Mouse (Mus musculus) adrenal gland, adult 2 months (tissue): ENCODE data around the gene Rag1. TPM values are rescaled to one million over a fixed set of nuclear protein-coding genes. Genes with fewer than 3 reads are reported as not detected.
A peak's percentile ranks its signal among the peaks of the same experiment; 100 is the strongest.

Experiments
- DNase-seq: peaks from one replicate; pipeline ENCODE4 v3.0.0; 2021
- polyA plus RNA-seq: library from polyadenylated mRNA; depleted of rRNA; stranded (reverse); fragments of >200 nt; gene quantifications from 2 replicates; pipeline ENCODE4 v1.2.3, GENCODE M21; 2012
- total RNA-seq, 2 experiments: library from RNA; stranded (reverse); gene quantifications; 2 replicates each; pipeline ENCODE4 v1.2.3; 2021

Gene Rag1
- total and polyA plus RNA-seq, 3 experiments = 0.06 TPM; not detected in 2

DNA sequence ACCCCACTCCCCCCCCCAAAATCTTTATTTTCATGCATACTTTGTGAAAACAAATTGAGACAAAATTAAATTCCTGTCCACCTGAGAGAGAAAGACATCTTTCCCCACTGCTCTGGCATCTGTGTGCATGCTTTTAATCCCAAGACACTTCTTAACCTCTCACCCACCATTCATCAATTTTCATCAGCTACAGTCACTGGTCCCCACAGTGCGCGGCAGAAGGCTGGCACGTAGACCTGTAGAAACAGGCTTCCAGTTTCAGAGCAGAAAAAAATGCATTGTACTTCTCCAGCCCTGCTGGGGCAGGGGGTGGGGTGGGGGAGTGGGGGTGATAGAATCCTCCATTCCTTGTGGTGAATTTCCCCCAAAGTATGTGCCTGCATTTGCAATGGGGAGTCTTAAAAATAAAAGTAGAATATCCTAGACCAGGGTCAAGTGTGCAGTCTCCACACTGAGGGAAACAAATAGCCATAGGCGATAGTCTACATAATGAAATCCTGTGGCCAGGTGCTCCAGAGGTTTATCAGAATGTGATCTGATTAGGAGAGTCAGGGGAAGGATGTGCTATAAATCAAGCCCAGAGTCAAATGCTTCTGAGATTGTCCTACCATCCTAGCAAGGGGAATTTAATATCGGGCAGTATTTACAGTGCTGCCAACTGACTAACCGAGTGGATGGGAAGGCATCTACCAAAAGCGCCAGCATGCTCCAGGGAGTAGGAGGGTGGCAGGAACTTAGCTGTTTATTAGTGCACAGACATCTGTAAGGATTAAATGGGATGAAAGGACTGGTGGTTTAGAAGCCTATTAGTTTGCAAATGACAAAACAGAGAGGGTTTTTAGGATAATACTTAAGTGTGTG lies 10.1 kb downstream of the Rag1 start:
- DNase-seq = no peak

DNA sequence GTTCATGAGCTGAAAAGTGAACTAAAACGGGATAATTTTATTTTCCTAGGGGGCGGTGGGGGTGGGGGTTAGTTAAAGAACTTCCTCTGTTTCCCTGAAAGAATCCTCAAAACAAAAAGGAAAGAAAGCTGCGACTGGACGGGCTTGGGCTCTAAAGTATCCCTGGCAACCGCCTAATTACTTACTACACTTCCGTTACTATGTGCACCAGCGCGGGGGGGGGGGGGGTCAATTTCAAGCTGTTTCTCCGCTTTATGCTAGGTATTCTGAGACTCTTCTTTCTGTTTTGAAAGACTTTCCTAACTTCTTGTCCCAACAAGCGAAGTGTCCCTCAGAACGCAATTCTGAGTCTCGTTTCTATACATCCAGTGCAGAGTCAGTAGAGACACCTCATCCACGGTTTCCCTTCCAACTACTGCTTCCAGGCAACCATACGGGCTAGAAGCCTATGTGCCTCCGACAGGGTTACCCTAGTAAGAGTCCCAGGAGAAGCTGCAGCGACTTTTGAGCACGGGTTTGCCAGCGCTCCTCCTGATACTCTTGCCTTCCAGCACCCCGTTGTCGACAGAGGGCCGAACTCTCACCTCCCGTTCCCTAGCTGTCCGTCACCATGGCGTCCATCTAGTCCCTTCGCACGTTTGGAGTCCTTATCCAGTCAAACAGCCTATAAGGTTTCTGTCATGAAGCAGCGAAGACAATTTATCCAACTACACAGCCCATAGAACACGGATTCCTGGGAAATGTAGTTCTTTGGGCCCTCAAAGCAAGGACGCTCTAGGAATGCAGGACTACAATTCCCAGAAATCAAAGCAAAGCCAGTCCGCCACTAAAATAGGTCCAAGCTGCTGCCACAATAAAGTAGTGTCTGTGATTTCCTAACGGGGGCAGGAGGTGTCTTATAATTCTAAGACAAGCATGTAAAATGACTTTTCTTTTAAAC lies 20.7 kb downstream of the Rag1 start:
- DNase-seq = peak; percentile 92

DNA sequence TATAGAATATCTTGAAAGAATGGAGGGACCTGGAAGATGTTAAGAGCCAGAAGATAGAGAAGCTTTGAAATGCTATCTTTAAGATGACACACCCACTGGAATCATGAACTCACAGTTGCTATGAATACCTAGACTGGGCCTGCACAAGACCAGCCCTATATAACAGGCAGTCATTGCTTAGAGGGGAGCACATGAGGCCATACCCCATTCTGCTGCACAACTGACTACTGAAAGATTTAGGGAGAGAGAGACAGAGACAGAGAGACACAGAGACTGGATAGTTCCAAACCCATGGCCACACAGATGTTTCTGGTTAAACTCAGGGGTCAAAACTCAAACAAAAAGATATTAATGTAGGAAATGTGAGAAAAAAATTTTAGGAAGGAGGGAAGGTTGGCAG lies 22.1 kb downstream of the Rag1 start:
- no peak for DNase-seq

DNA sequence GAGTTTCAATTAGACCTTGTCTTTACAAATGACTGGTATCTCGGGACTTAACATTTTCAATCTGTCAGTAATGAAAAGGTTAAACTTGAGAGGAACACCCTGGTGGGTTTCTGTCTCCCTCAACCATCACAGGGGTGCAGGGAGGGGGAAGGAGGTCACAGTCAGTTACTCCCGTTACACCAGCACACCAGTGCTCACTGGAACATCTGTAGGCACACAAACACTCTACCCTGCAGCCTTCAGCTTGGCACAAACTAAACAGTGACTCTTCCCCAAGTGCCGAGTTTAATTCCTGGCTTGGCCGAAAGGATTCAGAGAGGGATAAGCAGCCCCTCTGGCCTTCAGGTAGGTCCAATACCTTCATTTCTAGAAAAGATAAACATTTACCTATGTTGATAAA lies 24.8 kb downstream of the Rag1 start, which contains the start of gene Rag2:
TSS of gene Rag2 (plus strand) at position 193 of the 400 bp plus-strand sequence.
- no peak for DNase-seq

DNA sequence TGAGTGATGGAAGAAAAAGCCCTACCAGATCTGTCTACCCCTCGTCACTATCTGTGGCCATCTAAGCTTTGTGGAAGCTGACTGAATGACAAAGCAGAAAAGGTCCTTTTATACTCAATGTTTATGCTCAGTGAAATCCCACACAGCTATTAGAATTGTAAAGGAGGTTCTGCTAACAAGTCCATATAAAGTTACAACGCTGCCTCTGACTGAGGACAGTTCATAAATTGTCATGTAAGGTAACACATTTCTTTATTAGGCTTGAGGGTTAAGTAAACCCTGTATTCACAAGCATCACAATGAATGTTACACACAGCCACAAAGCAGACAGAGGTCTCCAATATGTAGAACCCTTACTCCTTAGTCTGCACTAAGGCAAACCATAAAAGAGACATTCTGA lies 25.3 kb downstream of the Rag1 start:
- DNase-seq = no peak

DNA sequence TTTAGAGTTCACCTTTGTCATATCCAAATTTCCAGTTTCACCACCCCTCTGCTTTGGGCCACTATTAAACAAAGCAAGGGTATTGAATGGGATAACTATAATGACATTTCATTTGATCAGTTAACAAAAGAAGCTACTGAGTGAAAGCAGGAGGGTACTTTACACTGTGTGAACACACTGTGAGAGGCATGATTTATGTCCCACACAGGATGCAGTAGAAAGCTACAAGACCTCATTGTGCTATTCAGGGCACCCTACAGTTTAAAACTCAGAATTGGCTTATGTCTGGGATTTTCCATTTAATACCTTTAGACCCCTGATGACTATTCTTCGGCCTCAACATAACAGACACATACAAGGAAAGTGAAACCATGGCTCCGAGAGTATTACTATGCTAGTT lies 26.3 kb downstream of the Rag1 start:
- DNase-seq = no peak

DNA sequence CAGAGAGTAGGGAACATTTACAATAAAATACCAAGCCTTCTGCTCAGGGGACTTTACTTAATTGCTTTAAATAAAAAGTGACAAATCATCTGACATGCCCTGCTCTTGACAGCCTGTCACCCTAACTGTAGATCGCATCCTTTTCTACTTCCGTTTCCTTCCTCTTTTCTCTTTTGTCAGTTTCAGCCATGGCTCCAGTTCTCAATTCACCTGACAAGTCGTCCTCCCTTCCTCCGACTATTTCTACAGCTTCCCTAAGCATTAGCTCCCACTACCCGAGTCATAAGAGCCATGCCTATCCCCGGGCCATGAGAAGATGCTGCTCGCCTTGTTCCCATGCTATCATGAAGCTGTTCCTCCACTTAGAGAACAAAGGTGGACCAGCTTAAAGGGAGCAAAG lies 27.7 kb downstream of the Rag1 start:
- no peak for DNase-seq

DNA sequence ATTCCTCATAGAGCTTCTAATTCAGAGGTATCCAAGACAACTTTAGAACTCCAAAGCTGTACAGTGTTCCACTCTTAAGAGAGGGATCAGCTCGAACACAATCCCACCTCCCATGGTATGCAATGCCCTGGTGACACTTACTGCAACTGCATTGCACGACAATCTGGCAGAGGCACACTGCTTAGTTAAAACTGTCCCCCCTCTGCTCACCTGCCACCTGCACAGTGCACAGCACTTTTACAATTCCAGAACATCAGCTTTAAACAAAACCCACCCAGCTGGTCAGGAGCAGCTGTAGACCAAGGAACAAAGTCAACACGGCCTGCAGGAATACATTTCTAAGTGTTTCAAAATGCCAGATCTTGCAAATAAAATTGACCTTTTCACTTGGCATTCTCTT lies 28.4 kb downstream of the Rag1 start:
- DNase-seq = no peak

DNA sequence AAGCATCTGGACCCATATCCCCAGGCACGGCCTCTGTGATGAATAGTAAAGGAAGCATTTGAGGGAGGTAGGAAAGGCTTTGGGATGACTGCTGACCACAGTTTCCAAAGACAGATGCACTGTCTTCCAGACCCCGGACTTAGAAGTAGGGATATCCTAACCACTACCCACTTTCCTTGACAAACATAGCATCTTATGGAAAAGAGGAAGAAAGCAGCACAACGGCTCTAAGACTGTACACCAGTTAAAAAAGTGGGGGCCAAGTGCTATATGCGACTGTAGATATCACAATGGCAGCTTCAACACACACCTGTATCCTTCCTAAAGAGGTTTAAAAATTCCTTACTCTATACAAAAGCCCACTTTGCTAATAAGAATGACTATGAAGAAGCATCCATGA lies 30.9 kb downstream of the Rag1 start:
- no peak for DNase-seq

DNA sequence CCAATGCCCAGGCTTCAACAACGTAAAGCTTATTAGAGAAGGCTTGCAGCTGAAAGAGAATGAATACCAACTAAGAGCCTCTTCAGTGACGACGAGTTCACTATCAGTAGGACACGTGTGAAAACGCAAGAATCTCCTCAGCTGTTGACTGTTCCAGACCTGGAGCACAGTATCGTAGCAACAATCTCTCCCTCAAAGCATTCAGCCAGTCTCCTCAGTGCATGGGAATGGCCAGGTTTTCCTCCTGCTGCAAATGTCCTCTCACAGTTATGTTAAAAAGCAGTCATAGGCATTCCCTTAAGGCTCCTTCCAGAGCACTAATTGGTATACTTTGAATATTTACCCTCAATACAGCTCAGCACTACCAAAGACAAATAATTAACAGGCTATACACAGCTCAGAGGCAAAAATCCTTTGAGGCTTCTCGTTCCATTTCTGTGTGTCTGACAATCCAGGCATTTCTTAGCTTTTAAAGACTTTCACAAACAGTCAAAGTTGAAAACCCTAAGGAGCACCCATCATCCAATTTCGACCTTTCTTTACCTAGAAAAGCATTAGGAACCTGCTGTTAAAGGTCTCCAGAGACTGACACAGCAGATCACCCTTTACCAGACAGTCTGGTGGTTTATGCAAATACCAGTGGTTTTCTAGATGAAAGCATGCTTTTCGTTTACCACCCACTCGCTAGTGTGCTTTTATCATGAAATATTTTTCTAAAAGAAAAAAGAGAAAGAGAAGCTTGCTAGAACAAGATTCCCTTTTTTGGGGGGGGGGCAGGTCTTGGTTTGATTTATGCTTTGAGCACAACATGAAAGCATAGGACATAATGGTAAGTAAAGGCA lies 33.6 kb downstream of the Rag1 start:
- DNase-seq = no peak

DNA sequence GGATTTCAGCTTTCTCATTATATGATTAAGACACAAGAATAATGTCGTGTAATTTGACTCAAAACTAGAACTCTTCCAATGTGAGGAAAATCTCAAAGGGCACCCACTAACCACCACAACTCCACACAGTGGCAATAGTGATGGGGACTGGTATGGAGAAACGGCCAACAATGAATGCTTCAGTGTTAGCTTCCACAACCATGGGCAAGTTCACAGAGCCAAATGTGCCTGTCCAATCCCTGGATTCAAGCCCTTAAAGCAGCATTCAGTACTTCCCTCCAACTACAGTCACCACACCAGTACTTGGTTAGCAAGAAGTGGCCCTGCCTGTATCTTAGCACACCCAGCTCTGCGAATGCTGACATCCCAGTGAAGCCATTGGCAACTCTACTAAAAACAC lies 38.4 kb downstream of the Rag1 start:
- no peak for DNase-seq

DNA sequence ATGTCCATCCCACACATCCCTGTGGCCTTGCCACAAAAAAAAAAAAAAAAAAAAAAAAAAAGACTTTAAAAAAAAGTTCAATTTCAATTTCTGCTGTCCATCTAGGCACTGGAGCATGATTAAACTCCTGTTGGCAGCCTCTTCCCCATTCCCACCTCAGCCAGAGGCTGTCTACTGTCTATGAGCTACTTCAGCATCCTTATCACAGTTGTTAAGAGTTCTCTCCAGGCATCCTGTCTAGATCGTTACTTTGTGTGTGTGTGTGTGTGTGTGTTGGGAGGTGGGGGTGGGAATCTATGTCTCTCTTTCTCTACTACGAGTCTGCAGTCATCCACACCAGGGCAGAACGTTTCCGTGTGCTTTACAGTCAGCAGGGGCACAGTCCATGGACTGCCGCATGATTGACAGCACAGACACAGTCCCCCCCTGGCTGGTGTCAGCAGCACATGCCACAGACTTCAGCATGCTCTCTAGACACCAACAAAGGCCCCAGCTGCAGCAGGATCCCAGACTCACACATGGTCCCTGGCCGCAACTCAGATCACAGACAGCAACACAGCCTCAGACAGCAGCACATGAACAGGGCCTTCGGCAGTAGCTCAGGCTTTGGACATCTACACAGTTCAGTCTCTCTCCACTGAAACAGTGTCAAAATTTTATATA lies 40.9 kb downstream of the Rag1 start:
- DNase-seq = no peak

DNA sequence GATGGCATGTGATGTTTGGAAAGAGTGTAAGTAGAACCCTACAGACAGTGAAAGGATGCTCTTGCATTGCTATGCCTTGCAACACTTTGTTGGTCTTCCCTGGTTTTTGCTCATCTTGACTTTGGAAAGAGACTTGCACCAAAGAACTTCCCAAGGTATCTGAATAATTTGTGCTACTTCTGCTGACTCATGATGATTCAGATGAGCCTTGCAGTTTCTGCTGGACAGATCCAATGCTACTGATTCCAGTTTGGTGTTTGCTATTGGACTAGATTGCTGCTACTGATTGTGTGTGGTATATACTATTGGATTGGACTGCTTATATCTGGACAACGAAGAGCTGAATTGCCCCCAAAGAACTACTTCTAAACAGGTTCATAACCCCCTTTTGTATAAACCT lies 46.2 kb downstream of the Rag1 start:
- no peak for DNase-seq

DNA sequence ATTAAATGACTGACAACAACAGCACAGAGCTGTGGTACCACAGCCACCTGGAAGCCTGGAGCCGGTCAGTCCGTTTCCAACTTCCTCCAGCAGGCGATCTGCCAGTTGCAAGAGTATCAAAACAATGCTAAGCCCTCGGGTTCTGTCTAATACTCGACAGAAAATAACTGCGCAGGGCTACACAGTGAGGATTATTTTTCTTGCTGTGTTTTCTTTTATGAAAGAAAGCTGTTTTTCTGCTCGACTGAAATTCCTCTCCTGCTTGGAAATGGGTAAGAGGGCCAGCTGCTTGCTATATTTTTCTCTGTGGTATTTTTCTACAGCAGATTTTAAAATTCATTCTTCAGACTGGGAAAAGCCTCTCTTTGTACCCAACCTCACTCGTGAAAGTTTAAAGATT lies 48.6 kb downstream of the Rag1 start:
- peak; percentile 20 for DNase-seq

DNA sequence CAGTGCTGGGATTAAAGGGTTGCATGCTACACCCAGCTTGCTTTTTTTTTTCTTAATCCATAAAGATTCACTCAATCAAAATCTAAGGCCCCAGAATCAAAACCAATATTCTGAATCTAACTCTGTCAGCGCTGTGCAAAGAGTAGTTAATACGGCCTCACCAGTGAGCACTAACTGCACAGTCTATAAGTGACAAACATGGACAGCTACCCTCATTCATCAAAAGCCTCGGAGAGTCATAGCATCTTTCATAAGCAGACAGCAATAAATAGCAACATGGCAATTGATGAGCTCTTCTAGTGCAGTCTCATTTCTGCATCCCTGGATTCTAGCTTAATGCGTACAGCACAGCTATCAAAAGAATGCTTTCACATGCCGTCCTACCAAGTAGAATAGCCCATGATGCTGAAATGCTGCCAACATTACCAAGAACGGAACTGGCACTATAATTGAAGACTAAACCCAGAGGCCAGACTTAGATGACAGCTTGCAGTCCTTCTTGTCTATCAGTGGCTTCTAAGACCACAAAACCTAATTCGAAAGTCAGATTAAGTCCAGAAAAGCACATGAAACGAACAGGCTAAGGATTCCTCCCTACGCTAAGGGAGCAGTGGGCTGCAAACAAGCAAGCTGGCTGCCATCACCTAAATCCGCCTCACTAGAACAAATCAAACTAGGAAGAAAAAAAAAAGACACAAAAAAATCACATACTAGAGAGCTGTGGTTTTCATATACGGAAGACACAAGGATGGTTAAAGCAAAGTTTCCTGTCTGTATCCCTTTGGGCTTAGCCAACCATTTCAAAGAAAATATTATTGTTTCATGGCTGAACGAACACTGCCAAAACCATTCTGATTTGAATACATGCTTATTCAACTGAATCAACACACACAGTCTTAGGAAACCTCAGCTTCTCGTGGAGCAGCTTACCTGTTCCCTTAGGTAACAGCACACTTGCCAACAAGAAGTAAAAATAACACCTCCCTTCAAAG lies 50.8 kb downstream of the Rag1 start:
- DNase-seq = no peak

DNA sequence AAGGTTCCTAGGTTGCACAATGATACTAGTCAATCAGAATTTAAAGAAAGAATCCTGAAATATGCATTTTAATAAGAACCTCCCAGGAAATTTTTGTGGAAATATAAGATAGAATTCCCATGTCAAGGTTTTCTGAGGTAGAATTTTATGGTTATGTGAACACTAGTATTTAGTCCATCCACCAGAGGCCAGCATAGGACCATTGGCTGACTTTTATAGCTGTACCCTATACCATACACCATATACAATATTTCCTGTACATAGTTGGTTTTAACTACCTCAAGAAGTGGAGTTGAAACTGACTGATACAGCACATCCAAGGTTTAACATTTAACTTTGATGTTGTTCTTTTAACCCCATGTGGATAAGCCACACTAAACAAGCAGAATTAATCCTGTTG lies 52.1 kb downstream of the Rag1 start:
- no peak for DNase-seq

DNA sequence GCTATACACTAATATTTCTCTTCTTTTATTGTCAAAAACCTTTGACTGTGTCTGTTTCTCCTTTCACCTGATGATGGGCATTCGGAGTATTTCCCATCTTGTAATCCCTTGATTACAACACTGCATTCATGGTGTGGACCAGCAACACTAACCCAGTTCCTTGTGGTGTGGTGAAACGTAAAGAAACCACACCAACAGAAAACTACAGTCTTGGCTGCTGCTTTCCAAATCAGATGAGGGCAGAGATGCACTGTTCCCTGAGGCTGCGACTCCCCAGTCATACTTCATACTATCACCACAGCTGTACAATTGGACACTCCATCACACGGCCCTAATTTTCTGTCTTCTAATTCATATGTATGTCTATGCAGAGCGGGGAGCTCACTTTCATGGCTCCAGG lies 54.6 kb downstream of the Rag1 start:
- no peak for DNase-seq

DNA sequence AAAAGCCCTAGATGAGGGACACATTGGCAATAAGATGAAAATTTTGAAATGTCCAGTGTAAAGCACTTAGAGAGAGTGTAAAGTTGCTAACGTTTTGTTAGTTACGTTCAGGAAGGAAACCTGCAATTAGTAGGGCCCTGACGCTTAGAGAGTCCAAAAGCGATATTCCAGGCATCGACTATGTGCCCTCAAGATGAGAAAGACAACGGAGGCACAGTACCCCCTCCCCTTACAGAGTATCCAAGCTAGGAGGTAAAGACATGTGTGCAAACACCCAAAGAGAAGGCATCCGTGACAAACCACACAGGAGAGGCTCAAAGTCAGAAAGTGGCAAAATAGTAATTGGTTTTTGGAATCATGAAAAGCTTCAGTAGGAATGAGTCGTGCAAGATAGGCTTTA lies 56.4 kb downstream of the Rag1 start:
- DNase-seq = no peak

DNA sequence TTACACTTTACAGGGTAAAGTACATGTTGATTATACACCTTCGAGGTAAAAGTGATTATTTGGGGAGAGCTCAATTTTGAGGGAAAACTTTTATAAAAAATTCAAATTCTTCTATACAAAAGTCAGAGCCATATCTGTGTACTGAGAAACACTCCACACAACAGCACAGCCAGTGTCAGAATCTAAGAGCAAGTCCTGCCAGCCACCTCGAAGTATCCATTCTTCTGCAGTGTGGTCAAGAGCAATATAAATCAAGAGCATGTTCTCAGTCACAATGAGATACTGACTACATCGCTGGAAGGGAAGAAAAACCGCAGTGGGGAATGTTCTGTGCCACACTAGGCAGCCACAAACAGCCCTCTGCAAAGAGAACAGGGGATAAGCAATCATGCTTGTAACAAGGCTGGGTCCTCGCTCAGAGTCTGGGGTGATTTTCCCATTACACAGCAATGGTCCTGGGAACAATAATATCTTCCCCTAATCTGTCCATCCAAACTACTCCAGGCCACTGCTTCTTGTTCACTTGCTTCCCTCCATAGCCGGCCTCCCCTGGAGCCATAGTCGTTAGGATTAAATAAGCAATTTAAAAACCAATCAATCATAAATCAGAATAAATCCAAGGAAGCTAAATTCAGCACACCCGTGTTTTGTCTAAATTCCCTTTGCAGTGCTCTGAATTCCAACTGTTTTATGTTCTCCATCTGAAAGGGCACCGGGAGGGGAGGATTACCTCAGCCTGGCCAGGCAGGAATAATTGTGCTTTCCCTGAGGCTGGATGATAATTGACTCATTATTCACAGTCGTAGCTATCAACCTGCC lies 57.1 kb downstream of the Rag1 start:
- no peak for DNase-seq
